Mouse (Mus musculus) embryo, embryonic 11.5 days (tissue): ENCODE data around the gene Epop.
A peak's percentile ranks its signal among the peaks of the same experiment; 100 is the strongest.

ENCODE experiments used
- DNase-seq: peaks from one replicate; pipeline ENCODE4 v3.0.0-alpha.2; 2012; ENCODE audit warnings: low read depth, low spot score

Gene Epop

GRCm38 (mm10) chr11:97628568-97629518 is 659 bp downstream of the Epop start:
- no peak for DNase-seq

- DNase-seq, result no peak
Observed at GRCm38 (mm10) chr11:97628303-97628567, 1.3 kb downstream of the Epop start.

DNA sequence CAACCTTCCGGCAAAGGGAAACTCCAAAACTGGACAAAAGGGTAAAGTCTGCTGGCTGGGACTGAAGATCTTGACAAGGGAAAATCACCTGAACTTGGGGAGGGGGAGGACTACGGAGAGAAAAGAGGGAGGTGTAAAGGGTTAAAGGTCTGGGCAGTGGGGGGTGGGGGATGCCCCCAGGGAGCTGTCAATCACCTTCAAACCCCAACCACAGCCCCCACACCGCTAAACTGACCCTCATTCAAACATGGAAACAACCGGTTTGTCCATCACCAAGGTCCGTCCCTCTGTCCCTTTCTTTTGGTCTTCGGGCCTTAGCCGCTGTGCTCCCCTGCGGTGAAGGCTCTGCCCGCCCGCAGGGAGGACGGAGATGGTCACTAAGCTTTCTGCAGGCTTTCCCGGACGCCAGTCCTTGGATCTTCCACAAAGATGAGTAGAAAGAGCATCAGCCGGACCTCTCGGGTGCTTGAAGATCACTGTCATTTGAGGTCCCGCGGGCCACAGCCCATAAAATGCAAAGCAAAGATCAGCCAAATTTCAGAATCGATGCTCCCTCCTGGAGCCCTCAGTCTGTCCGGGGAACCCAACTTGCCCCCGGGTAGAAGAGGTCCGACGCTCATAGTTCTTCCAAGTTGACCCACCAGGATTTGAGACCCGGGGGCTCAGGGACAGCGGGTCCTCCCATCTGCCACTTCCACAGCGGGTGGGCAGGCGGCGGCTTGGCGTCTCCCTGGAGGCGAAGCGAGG is 1.8 kb downstream of the Epop start:
- DNase-seq, result no peak

- no peak for DNase-seq
Observed at GRCm38 (mm10) chr11:97626850-97627249, 2.7 kb downstream of the Epop start.

GRCm38 (mm10) chr11:97626431-97626830 is 3.1 kb downstream of the Epop start:
- DNase-seq, result no peak

GRCm38 (mm10) chr11:97625551-97625950 is 4.0 kb downstream of the Epop start:
- DNase-seq, result no peak

GRCm38 (mm10) chr11:97623166-97623565 is 6.3 kb downstream of the Epop start:
- DNase-seq, result no peak

GRCm38 (mm10) chr11:97622440-97622839 is 7.1 kb downstream of the Epop start:
- peak; percentile 59 for DNase-seq

DNA sequence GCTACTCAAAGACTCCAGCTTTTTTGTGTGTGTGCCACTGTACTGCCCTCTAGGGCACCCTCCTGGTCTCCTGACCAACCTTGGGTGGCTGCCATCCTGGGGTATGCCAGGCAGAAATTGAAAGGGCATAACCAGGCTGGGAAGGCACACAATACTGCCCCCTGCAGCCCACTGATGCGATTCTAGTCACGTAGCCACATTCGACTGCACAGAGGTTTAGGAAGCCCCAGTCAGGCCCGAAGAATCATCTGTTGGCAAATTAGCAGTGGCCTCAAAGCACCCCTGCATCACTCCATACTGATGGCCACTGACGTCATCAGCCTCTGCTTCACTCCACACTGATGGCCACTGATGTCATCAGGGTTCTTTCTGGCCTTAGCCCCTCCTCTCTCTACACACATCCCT is 10.1 kb downstream of the Epop start:
- DNase-seq, result no peak

GRCm38 (mm10) chr11:97618368-97618767 is 11.1 kb downstream of the Epop start:
- no peak for DNase-seq

DNA sequence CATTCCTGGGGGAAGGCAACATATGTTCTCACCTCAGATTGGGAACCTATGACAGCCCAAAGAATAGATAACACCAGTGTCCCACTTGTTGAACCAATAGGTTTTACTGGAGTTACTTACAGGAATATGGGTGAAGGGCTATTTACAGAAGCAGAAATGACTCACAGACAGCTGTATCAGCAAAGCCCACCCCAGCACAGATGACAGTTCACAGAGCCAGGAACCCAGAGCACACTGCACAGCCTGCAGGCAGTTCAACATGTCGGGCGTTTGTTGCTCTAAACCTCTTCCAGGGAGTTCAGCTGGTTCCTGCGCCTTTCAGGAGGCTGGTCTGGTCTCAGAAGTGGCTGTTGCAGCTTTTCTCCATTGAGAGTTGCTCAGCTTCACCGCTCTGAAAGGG is 14.2 kb downstream of the Epop start:
- DNase-seq, result no peak

GRCm38 (mm10) chr11:97611076-97611475 is 18.4 kb downstream of the Epop start:
- DNase-seq, result no peak

- DNase-seq, result no peak
Observed at GRCm38 (mm10) chr11:97609743-97610142, 19.8 kb downstream of the Epop start.

DNA sequence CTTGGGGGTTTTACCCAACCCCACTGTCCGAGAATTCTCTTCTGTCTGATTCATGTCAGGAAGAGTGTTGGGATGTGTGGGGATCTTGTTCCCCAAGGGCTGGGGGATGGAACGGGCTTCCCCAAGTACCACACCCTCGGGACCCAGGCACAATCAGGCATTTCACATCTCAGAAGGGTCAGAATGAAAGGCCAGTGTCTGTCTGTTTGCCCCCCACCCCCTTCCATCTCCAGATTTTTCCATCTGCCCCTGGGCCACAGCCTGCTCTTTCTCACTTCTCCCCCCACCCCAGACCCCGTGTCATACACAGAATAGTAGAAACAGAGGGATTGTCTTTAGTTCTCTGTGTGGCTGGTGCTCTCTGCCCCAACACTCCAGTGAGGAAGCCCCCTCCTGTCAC is 20.6 kb downstream of the Epop start:
- DNase-seq, result no peak

- no peak for DNase-seq
Observed at GRCm38 (mm10) chr11:97607056-97607725, 22.3 kb downstream of the Epop start.

- no peak for DNase-seq
Observed at GRCm38 (mm10) chr11:97603891-97604290, 25.6 kb downstream of the Epop start.

DNA sequence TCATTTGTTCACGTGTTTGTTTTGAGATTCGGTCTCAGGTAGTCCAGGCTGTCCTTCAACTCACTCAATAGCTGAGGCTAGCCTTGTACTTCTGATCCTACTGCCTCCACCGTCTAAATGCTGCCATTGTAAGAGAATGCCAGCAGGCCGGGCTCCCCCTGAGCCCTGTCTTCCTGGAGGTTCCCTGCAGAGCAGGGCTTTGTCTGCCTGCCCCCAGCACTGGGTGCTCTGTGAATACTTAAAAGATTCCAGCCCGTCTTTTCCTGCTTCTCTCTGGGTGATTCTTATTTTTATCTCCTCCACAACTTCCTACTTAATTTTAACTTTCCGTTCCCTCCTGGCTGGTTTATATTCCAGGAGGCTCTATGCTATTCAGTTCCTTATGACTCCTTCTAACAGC is 27.3 kb downstream of the Epop start:
- no peak for DNase-seq

DNA sequence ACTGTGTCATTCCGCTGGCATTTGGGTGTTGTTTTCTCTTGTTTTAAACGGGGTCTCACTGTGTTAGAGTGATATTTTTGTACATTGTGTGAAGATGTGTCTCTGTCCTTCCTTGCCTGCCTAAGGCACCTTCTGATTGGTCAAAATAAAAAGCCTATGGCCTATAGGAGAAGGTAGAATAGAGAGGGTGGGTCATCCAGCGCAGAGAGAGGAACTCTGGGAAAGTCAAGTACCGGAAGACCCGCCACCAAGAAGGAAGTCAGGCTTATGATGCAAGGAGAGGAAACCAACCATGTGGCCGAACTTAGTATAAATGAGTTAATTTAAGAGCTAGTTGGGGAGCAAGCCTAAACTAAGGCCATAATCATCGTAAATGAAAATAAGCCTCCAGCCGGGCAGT is 30.4 kb downstream of the Epop start:
- DNase-seq, result no peak

- no peak for DNase-seq
Observed at GRCm38 (mm10) chr11:97597945-97598691, 31.4 kb downstream of the Epop start.

GRCm38 (mm10) chr11:97594136-97594535 is 35.4 kb downstream of the Epop start:
- DNase-seq, result no peak

DNA sequence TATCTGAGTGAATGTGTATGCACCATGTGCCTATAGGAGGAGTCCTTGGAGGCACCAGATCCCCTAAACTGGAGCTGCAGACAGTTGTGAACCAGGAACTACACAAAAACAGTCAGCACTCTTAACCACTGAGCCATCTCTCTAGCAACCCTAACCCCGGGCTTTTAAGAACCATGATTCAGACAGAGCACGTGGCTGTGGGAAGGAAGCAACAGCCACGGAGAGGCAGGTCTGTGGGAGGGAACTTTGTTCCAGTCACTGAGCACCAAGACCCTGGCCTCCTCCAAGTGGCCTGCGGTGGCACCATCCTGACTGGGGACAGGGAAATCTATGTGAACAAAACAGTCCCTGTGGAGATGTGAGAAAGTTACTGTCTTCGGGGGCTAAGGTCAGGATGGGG is 37.6 kb downstream of the Epop start:
- DNase-seq, result no peak
